Mouse (Mus musculus) cortical plate, adult 2 months (tissue): Measurements from ENCODE around the gene Trex1.

ENCODE experiments used
- CTCF ChIP-seq: fragments of 200-500 bp; IDR thresholded peaks from 2 replicates; pipeline ENCODE4 v1.5.1; 2011; ENCODE audit warnings: mild to moderate bottlenecking, control low read depth, low read length; ENCODE audit not compliant: insufficient read depth; ENCODE audit errors: extremely low read depth
- POLR2A ChIP-seq: fragments of 200-500 bp; IDR thresholded peaks from 2 replicates; pipeline ENCODE4 v1.6.1; 2011; ENCODE audit warnings: mild to moderate bottlenecking, low read length, control low read depth; ENCODE audit not compliant: insufficient read depth; ENCODE audit errors: extremely low read depth

- no peak for TF ChIP-seq POLR2A
- TF ChIP-seq CTCF, result no peak
Measured at GRCm38 (mm10) chr9:109080516-109080915, 21.0 kb upstream of the Trex1 start.
